Mouse (Mus musculus) midbrain, embryonic 10.5 days (tissue): ENCODE results near the gene Cep152. TPM values are rescaled to one million over a fixed set of nuclear protein-coding genes. Genes with fewer than 3 reads are reported as not detected.

Source experiments
- DNase-seq: peaks from one replicate; pipeline ENCODE4 v3.0.0-alpha.2; 2017; ENCODE audit warnings: low spot score
- H3K27ac ChIP-seq: fragments of 300-500 bp; sonication (generic); replicated peaks from 2 replicates; pipeline ENCODE4 v1.5.1; 2016; ENCODE audit warnings: mild to moderate bottlenecking
- H3K27me3 ChIP-seq: fragments of 300-500 bp; sonication (generic); 2 replicates; pipeline ENCODE4 v1.6.1; 2016; ENCODE audit warnings: low read depth, mild to moderate bottlenecking; ENCODE audit not compliant: poor library complexity, severe bottlenecking
- H3K36me3 ChIP-seq: fragments of 300-500 bp; sonication (generic); 2 replicates; pipeline ENCODE4 v1.6.1; 2016; ENCODE audit warnings: mild to moderate bottlenecking, moderate library complexity
- H3K4me1 ChIP-seq: fragments of 300-500 bp; sonication (generic); 2 replicates; pipeline ENCODE4 v1.6.1; 2016
- H3K4me3 ChIP-seq: fragments of 300-500 bp; sonication (generic); 2 replicates; pipeline ENCODE4 v1.5.1; 2016; ENCODE audit warnings: mild to moderate bottlenecking, moderate library complexity
- H3K9me3 ChIP-seq: fragments of 300-500 bp; sonication (generic); replicated peaks from 2 replicates; pipeline ENCODE4 v1.6.1; 2016; ENCODE audit warnings: mild to moderate bottlenecking
- WGBS: fragments of 180-500 bp; shearing (Covaris S2); methylation state at CpG from one replicate; pipeline ENCODE4 v1.1.7; 2016; 5-methylcytosine and 5-hydroxymethylcytosine counted together
- polyA plus RNA-seq: library from polyadenylated mRNA; unstranded; fragments of >200 nt; fragmentation: Nextera tagmentation; extraction: Ambion mirVana; gene quantifications from 2 replicates; pipeline ENCODE4 v1.2.1, GENCODE M21; 2016

Cep152 gene
- polyA plus RNA-seq, 1 experiment from 2014 or later: 9.8 TPM

GRCm38 (mm10) chr2:125530665-125531064, 94.2 kb downstream of the Cep152 start:
- Histone ChIP-seq H3K9me3 (no peaks in the 10 kb centered on the region), H3K4me3 (no peak overlapping the region), H3K27ac (no peak overlapping the region), H3K36me3 (no peaks in the 10 kb centered on the region), H3K27me3 (no peaks in the 10 kb centered on the region), H3K4me1 (no peaks in the 10 kb centered on the region)
- DNase-seq: no peak
- 76% methylated on average over 6 of the region's 6 CpGs for WGBS

DNA sequence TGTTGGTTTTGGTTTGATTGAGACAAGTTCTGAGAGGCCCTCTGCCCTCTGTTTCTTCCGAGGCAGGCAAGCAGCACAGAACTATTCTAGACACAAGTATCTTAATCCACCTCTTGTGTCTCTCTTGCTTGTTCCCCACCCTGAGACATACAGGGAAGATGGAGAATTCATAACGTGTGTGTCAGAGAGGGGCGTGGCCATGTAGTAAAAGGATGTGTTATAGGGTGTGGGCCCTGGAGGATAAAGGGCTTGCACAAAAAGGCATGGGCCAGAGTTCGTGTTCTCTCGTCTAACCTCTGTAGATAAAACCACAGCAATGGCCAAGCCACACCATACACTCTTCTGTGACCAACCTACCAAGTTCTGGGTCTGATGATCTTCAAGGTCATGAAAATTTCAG, 98.3 kb downstream of the Cep152 start:
- no peaks in the 10 kb centered on the region for H3K4me1 ChIP-seq
- 87% methylated on average over 5 of the region's 5 CpGs for WGBS
- H3K27ac ChIP-seq: no peak overlapping the region
- DNase-seq: no peak
- H3K9me3 ChIP-seq: no peaks in the 10 kb centered on the region
- no peaks in the 10 kb centered on the region for H3K36me3 ChIP-seq
- no peaks in the 10 kb centered on the region for H3K27me3 ChIP-seq
- H3K4me3 ChIP-seq: no peak overlapping the region

GRCm38 (mm10) chr2:125525484-125525883, 99.4 kb downstream of the Cep152 start:
- no peaks in the 10 kb centered on the region for H3K4me1 ChIP-seq
- WGBS: 87% methylated on average over 2 of the region's 2 CpGs
- H3K36me3 ChIP-seq: no peaks in the 10 kb centered on the region
- no peaks in the 10 kb centered on the region for H3K9me3 ChIP-seq
- no peak for DNase-seq
- no peak overlapping the region for H3K27ac ChIP-seq
- H3K27me3 ChIP-seq: no peaks in the 10 kb centered on the region
- H3K4me3 ChIP-seq: no peak overlapping the region

GRCm38 (mm10) chr2:125516594-125516993, 108.3 kb downstream of the Cep152 start:
- H3K4me1 ChIP-seq: peaks cover 5% of the 10 kb centered on the region
- no peaks in the 10 kb centered on the region for H3K9me3 ChIP-seq
- peak; percentile 25 for DNase-seq
- no peak overlapping the region for H3K4me3 ChIP-seq
- no peaks in the 10 kb centered on the region for H3K36me3 ChIP-seq
- WGBS: 49% methylated on average over 4 of the region's 4 CpGs
- H3K27ac ChIP-seq: no peak overlapping the region
- H3K27me3 ChIP-seq: no peaks in the 10 kb centered on the region

DNA sequence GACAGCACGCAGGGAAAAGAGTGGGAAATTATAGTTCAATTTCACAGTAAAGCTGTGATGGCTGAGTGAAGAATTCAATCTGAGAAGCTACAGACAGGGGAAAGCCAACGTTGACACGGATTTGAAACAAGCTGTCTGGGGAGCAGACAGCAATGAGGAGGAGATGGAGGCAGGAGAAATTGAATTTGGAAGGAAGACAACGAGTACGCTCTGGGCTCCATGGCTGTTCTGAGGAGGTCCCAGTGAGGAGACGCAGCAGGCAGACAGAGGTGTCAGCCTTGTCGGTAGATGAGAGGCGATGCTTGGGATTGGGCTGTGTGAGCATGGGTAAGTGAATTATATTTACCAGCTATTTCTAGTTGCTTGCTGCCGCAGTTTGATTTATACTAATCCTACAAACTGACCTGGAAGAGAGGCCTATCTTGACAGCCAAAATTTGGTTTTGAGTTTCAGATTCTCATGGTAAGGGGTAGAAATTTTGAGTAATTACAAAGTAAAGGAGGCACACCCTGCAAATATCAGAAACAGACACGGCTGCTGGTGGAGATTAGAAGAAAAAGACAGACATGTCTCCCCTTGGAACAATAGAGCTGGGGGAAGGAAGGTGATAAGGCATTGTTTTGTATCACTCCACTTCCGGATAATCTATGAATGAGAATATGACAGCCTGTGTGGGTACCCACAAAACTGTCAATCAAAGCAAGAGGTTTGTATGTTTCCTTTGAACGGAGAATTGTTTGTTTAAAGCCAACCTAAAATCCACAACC, 109.4 kb downstream of the Cep152 start:
- Histone ChIP-seq H3K27me3 (no peaks in the 10 kb centered on the region), H3K9me3 (no peaks in the 10 kb centered on the region), H3K4me1 (peaks cover 5% of the 10 kb centered on the region), H3K36me3 (no peaks in the 10 kb centered on the region), H3K27ac (no peak overlapping the region), H3K4me3 (no peak overlapping the region)
- 81% methylated on average over 12 of the region's 12 CpGs for WGBS
- no peak for DNase-seq

GRCm38 (mm10) chr2:125514391-125514790, 110.5 kb downstream of the Cep152 start:
- Histone ChIP-seq H3K27me3 (no peaks in the 10 kb centered on the region), H3K27ac (no peak overlapping the region), H3K4me1 (peaks cover 5% of the 10 kb centered on the region), H3K4me3 (no peak overlapping the region), H3K9me3 (no peaks in the 10 kb centered on the region), H3K36me3 (no peaks in the 10 kb centered on the region)
- WGBS: 77% methylated on average over 3 of the region's 3 CpGs
- DNase-seq: no peak

Other genes with a start within 250 kb of the Cep152 start
- gene Gm9913, start 120.0 kb downstream of the Cep152 start, polyA plus RNA-seq: 0.15 TPM in 2 replicates
- gene Fbn1, start 117.1 kb downstream of the Cep152 start, polyA plus RNA-seq: 4.8 and 7.1 TPM in 2 replicates
- gene Eid1, start 48.0 kb upstream of the Cep152 start, polyA plus RNA-seq: 125 and 148 TPM in 2 replicates
- gene Shc4, start 99.0 kb upstream of the Cep152 start, polyA plus RNA-seq: 1.3 TPM in 2 replicates
- gene Secisbp2l, start 157.8 kb upstream of the Cep152 start, polyA plus RNA-seq: 15.8 and 21.9 TPM in 2 replicates
- gene Galk2, start 234.0 kb upstream of the Cep152 start, polyA plus RNA-seq: 30.0 and 30.3 TPM in 2 replicates
- gene Cops2, start 234.0 kb upstream of the Cep152 start, polyA plus RNA-seq: 89.5 and 102 TPM in 2 replicates